7 mouse cellular contexts compared by ENCODE assay signal in genomic region chr6:91212571-91212970, GRCm38 (mm10). TPM values are rescaled to one million over a fixed set of nuclear protein-coding genes. Genes with fewer than 3 reads are reported as not detected.
DNase-seq lines count a peak whose midpoint lies in the region; ATAC-seq lines count a peak whose summit lies in the region.

No protein-coding gene starts in this region.

- ATAC-seq in forebrain, embryonic 13.5 days, result peak; percentile 85
- ATAC-seq in limb, embryonic 11.5 days (ENCODE audit: insufficient number of reproducible peaks, low FRiP score, low TSS enrichment, low read depth), result peak; percentile 69
- ATAC-seq in midbrain, embryonic 12.5 days (ENCODE audit: low FRiP score, low read depth), result peak; percentile 68

- peaks cover 12% of the 10 kb centered on the region for H3K4me1 ChIP-seq in forebrain, embryonic 13.5 days
- H3K4me1 ChIP-seq in limb, embryonic 11.5 days (ENCODE audit: control insufficient read depth, insufficient read depth, low read length), result peaks cover 40% of the 10 kb centered on the region
- H3K4me1 ChIP-seq in midbrain, embryonic 12.5 days, result peaks cover 20% of the 10 kb centered on the region

- peak overlapping the region; percentile 66 for H3K4me2 ChIP-seq in forebrain, embryonic 13.5 days
- peak overlapping the region; percentile 63 for H3K4me2 ChIP-seq in limb, embryonic 11.5 days (ENCODE audit: low read depth, severe bottlenecking)
- H3K4me2 ChIP-seq in midbrain, embryonic 12.5 days (replicated peaks), result peak overlapping the region; percentile 52

- H3K4me3 ChIP-seq in forebrain, embryonic 13.5 days, result peak overlapping the region; percentile 37
- H3K4me3 ChIP-seq in limb, embryonic 11.5 days (ENCODE audit: low read depth, low read length), result peak overlapping the region; percentile 51
- H3K4me3 ChIP-seq in midbrain, embryonic 12.5 days, result peak overlapping the region; percentile 32

- under 1% methylated on average over 29 of the region's 29 CpGs for WGBS in forebrain, embryonic 13.5 days
- WGBS in limb, embryonic 11.5 days, result under 1% methylated on average over 29 of the region's 29 CpGs
- WGBS in midbrain, embryonic 12.5 days, result 1% methylated on average over 29 of the region's 29 CpGs

- DNase-seq in ES-CJ7 (ENCODE audit: low read depth, low spot score), result peak; percentile 62
- DNase-seq in adipocyte (ENCODE audit: low spot score), result peak; percentile 85
- peak; percentile 76 for DNase-seq in heart, postnatal 25 days (ENCODE audit: low spot score)
- DNase-seq in limb, embryonic 11.5 days (ENCODE audit: low spot score), result peak; percentile 88
- DNase-seq in thymus, postnatal 4 days, result peak; percentile 56

- no peak overlapping the region for H3K27ac ChIP-seq in forebrain, embryonic 13.5 days
- H3K27ac ChIP-seq in limb, embryonic 11.5 days (replicated peaks; ENCODE audit: low read depth, low read length), result peak overlapping the region; percentile 36; the same call in 1 of the 2 replicates
- no peak overlapping the region for H3K27ac ChIP-seq in midbrain, embryonic 12.5 days (replicated peaks)

- no peaks in the 10 kb centered on the region for H3K36me3 ChIP-seq in forebrain, embryonic 13.5 days (ENCODE audit: poor library complexity, severe bottlenecking)
- no peaks in the 10 kb centered on the region for H3K36me3 ChIP-seq in limb, embryonic 11.5 days (ENCODE audit: control insufficient read depth, insufficient read depth, low read length)
- no peaks in the 10 kb centered on the region for H3K36me3 ChIP-seq in midbrain, embryonic 12.5 days

- H3K9me3 ChIP-seq in forebrain, embryonic 13.5 days (replicated peaks), result no peaks in the 10 kb centered on the region
- no peaks in the 10 kb centered on the region for H3K9me3 ChIP-seq in limb, embryonic 11.5 days (ENCODE audit: control insufficient read depth, low read length)
- no peaks in the 10 kb centered on the region for H3K9me3 ChIP-seq in midbrain, embryonic 12.5 days

- H3K9ac ChIP-seq in forebrain, embryonic 13.5 days, result peak overlapping the region; percentile 58
- peak overlapping the region; percentile 63 for H3K9ac ChIP-seq in limb, embryonic 11.5 days (ENCODE audit: low read length)
- 0 out of 2 replicates have a peak overlapping the region, but pooled peaks have one; percentile 31 for H3K9ac ChIP-seq in midbrain, embryonic 12.5 days (replicated peaks)

- intact Hi-C loops in heart, postnatal 25 days (cut with DNase I), result no loop called here

- peaks cover 21% of the 10 kb centered on the region for H3K27me3 ChIP-seq in forebrain, embryonic 13.5 days
- no peaks in the 10 kb centered on the region for H3K27me3 ChIP-seq in limb, embryonic 11.5 days (ENCODE audit: control insufficient read depth, insufficient read depth, low read length)
- H3K27me3 ChIP-seq in midbrain, embryonic 12.5 days, result peaks cover 32% of the 10 kb centered on the region

RNA-seq across cellular contexts. Expression of gene Fbln2, which starts 0.3 kb away (rescaled TPM):
- 8.5 and 12.2 TPM in 2 replicates for polyA plus RNA-seq in forebrain, embryonic 13.5 days (2015; fragmentation: Nextera tagmentation; extraction: Ambion mirVana)
- 10 to 100 TPM; 71.8 to 76.3 TPM for total RNA-seq in heart, postnatal 25 days (2021)
- 78.7 and 79.9 TPM in 2 replicates for polyA plus RNA-seq in limb, embryonic 11.5 days (2014; fragmentation: Nextera tagmentation; extraction: Ambion mirVana)
- 41.7 and 66.6 TPM in 2 replicates for polyA plus RNA-seq in midbrain, embryonic 12.5 days (2016; fragmentation: Nextera tagmentation; extraction: Ambion mirVana)

RNA-seq across cellular contexts. Expression of gene Hdac11, which starts 56.1 kb away (rescaled TPM):
- 15.3 and 21.0 TPM in 2 replicates for polyA plus RNA-seq in forebrain, embryonic 13.5 days (2015; fragmentation: Nextera tagmentation; extraction: Ambion mirVana)
- 10 to 100 TPM; 13.0 to 15.1 TPM for total RNA-seq in heart, postnatal 25 days (2021)
- polyA plus RNA-seq in limb, embryonic 11.5 days (2014; fragmentation: Nextera tagmentation; extraction: Ambion mirVana), result 13.8 and 14.3 TPM in 2 replicates
- 16.4 and 17.2 TPM in 2 replicates for polyA plus RNA-seq in midbrain, embryonic 12.5 days (2016; fragmentation: Nextera tagmentation; extraction: Ambion mirVana)
